Mouse (Mus musculus): ENCODE results near the gene Dgkh. TPM values are rescaled to one million over a fixed set of nuclear protein-coding genes. Genes with fewer than 3 reads are reported as not detected.
A peak's percentile ranks its signal among the peaks of the same experiment; 100 is the strongest.

Gene Dgkh
- polyA plus RNA-seq, 1 experiment from 2014 or later: 2.8 TPM

- WGBS: 85% methylated on average over 10 of the region's 10 CpGs
- no peak overlapping the region for H3K4me2 ChIP-seq (ENCODE audit: low read length)
- no peak overlapping the region for H3K9ac ChIP-seq (replicated peaks; ENCODE audit: low read depth, low read length)
- no peak overlapping the region for H3K4me3 ChIP-seq (replicated peaks; ENCODE audit: low read length)
- no peaks in the 10 kb centered on the region for H3K27me3 ChIP-seq (replicated peaks; ENCODE audit: control insufficient read depth, insufficient read depth, low read length)
- no peaks in the 10 kb centered on the region for H3K9me3 ChIP-seq (ENCODE audit: control insufficient read depth, low read length)
- H3K36me3 ChIP-seq (ENCODE audit: control insufficient read depth, insufficient read depth): no peaks in the 10 kb centered on the region
- no peak for ATAC-seq
- H3K4me1 ChIP-seq (replicated peaks; ENCODE audit: control insufficient read depth, insufficient read depth, low read length): no peaks in the 10 kb centered on the region
- no peak overlapping the region for H3K27ac ChIP-seq (ENCODE audit: low read length)
These were observed 62.6 kb downstream of the Dgkh start for GRCm38 (mm10) chr14:78669986-78670385.

DNA sequence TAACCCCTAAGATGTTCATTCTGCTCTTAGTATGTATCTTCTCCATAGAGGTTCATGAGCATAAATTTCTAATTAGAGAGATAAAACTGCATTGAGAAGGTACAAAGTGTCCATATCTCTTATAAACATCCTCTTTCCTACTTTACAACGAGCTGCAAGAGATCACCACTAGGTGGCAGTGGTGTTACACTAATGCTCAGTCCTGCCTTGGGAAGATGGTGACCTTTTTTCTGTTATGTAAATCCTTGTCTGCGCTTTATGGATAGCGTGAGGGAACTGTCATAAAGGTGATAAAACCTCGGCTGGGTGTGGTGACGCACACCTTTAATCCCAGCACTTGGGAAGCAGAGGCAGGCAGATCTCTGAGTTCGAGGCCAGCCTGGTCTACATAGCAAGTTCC is 64.3 kb downstream of the Dgkh start:
- H3K27ac ChIP-seq (ENCODE audit: low read length): no peak overlapping the region
- no peak overlapping the region for H3K9ac ChIP-seq (replicated peaks; ENCODE audit: low read depth, low read length)
- no peaks in the 10 kb centered on the region for H3K4me1 ChIP-seq (replicated peaks; ENCODE audit: control insufficient read depth, insufficient read depth, low read length)
- no peak overlapping the region for H3K4me2 ChIP-seq (ENCODE audit: low read length)
- H3K9me3 ChIP-seq (ENCODE audit: control insufficient read depth, low read length): no peaks in the 10 kb centered on the region
- H3K27me3 ChIP-seq (replicated peaks; ENCODE audit: control insufficient read depth, insufficient read depth, low read length): no peaks in the 10 kb centered on the region
- H3K36me3 ChIP-seq (ENCODE audit: control insufficient read depth, insufficient read depth): no peaks in the 10 kb centered on the region
- 19% methylated on average over 6 of the region's 6 CpGs for WGBS
- no peak overlapping the region for H3K4me3 ChIP-seq (replicated peaks; ENCODE audit: low read length)
- peak; percentile 85 for ATAC-seq

GRCm38 (mm10) chr14:78667763-78668162 is 64.8 kb downstream of the Dgkh start:
- H3K27ac ChIP-seq (ENCODE audit: low read length): no peak overlapping the region
- WGBS: 59% methylated on average over 5 of the region's 5 CpGs
- no peak overlapping the region for H3K4me3 ChIP-seq (replicated peaks; ENCODE audit: low read length)
- H3K9me3 ChIP-seq (ENCODE audit: control insufficient read depth, low read length): no peaks in the 10 kb centered on the region
- H3K4me1 ChIP-seq (replicated peaks; ENCODE audit: control insufficient read depth, insufficient read depth, low read length): no peaks in the 10 kb centered on the region
- ATAC-seq: peak; percentile 39; the same call in 1 of the 2 replicates
- H3K4me2 ChIP-seq (ENCODE audit: low read length): no peak overlapping the region
- no peak overlapping the region for H3K9ac ChIP-seq (replicated peaks; ENCODE audit: low read depth, low read length)
- H3K27me3 ChIP-seq (replicated peaks; ENCODE audit: control insufficient read depth, insufficient read depth, low read length): no peaks in the 10 kb centered on the region
- no peaks in the 10 kb centered on the region for H3K36me3 ChIP-seq (ENCODE audit: control insufficient read depth, insufficient read depth)

GRCm38 (mm10) chr14:78662641-78663040 is 69.9 kb downstream of the Dgkh start:
- WGBS: 86% methylated on average over 5 of the region's 5 CpGs
- no peaks in the 10 kb centered on the region for H3K27me3 ChIP-seq (replicated peaks; ENCODE audit: control insufficient read depth, insufficient read depth, low read length)
- ATAC-seq: no peak

GRCm38 (mm10) chr14:78661462-78661861 is 71.1 kb downstream of the Dgkh start:
- Histone ChIP-seq H3K27me3 (replicated peaks; ENCODE audit: control insufficient read depth, insufficient read depth, low read length) (no peaks in the 10 kb centered on the region), H3K36me3 (ENCODE audit: control insufficient read depth, insufficient read depth) (no peaks in the 10 kb centered on the region), H3K9ac (replicated peaks; ENCODE audit: low read depth, low read length) (no peak overlapping the region), H3K27ac (ENCODE audit: low read length) (no peak overlapping the region), H3K9me3 (ENCODE audit: control insufficient read depth, low read length) (0 out of 2 replicates have a peak, but pooled peaks cover 2% of the 10 kb centered on the region), H3K4me1 (replicated peaks; ENCODE audit: control insufficient read depth, insufficient read depth, low read length) (no peaks in the 10 kb centered on the region), H3K4me3 (replicated peaks; ENCODE audit: low read length) (no peak overlapping the region), H3K4me2 (ENCODE audit: low read length) (no peak overlapping the region)
- no peak for ATAC-seq
- WGBS: 84% methylated on average over 14 of the region's 14 CpGs

More at GRCm38 (mm10) chr14:78662641-78663040, 69.9 kb downstream of the Dgkh start:
- Histone ChIP-seq H3K36me3 (ENCODE audit: control insufficient read depth, insufficient read depth) (no peaks in the 10 kb centered on the region), H3K4me1 (replicated peaks; ENCODE audit: control insufficient read depth, insufficient read depth, low read length) (no peaks in the 10 kb centered on the region), H3K4me3 (replicated peaks; ENCODE audit: low read length) (no peak overlapping the region), H3K27ac (ENCODE audit: low read length) (no peak overlapping the region), H3K4me2 (ENCODE audit: low read length) (no peak overlapping the region), H3K9ac (replicated peaks; ENCODE audit: low read depth, low read length) (no peak overlapping the region), H3K9me3 (ENCODE audit: control insufficient read depth, low read length) (0 out of 2 replicates have a peak, but pooled peaks cover 2% of the 10 kb centered on the region)

GRCm38 (mm10) chr14:78658697-78659096 is 73.9 kb downstream of the Dgkh start:
- H3K4me3 ChIP-seq (replicated peaks; ENCODE audit: low read length): no peak overlapping the region
- H3K9ac ChIP-seq (replicated peaks; ENCODE audit: low read depth, low read length): no peak overlapping the region
- no peak for ATAC-seq
- no peaks in the 10 kb centered on the region for H3K4me1 ChIP-seq (replicated peaks; ENCODE audit: control insufficient read depth, insufficient read depth, low read length)
- no peak overlapping the region for H3K27ac ChIP-seq (ENCODE audit: low read length)
- no peak overlapping the region for H3K4me2 ChIP-seq (ENCODE audit: low read length)
- H3K36me3 ChIP-seq (ENCODE audit: control insufficient read depth, insufficient read depth): no peaks in the 10 kb centered on the region
- 99% methylated on average over 6 of the region's 6 CpGs for WGBS
- 0 out of 2 replicates have a peak, but pooled peaks cover 2% of the 10 kb centered on the region for H3K9me3 ChIP-seq (ENCODE audit: control insufficient read depth, low read length)
- H3K27me3 ChIP-seq (replicated peaks; ENCODE audit: control insufficient read depth, insufficient read depth, low read length): no peaks in the 10 kb centered on the region

GRCm38 (mm10) chr14:78656832-78657626 is 75.5 kb downstream of the Dgkh start:
- ATAC-seq: no peak
- H3K4me3 ChIP-seq (replicated peaks; ENCODE audit: low read length): no peak overlapping the region
- no peaks in the 10 kb centered on the region for H3K27me3 ChIP-seq (replicated peaks; ENCODE audit: control insufficient read depth, insufficient read depth, low read length)
- 0 out of 2 replicates have a peak, but pooled peaks cover 2% of the 10 kb centered on the region for H3K9me3 ChIP-seq (ENCODE audit: control insufficient read depth, low read length)
- H3K4me2 ChIP-seq (ENCODE audit: low read length): no peak overlapping the region
- H3K9ac ChIP-seq (replicated peaks; ENCODE audit: low read depth, low read length): no peak overlapping the region
- no peaks in the 10 kb centered on the region; the same call in 1 of the 2 replicates for H3K36me3 ChIP-seq (ENCODE audit: control insufficient read depth, insufficient read depth)
- WGBS: 84% methylated on average over 18 of the region's 18 CpGs
- no peak overlapping the region for H3K27ac ChIP-seq (ENCODE audit: low read length)
- no peaks in the 10 kb centered on the region for H3K4me1 ChIP-seq (replicated peaks; ENCODE audit: control insufficient read depth, insufficient read depth, low read length)

DNA sequence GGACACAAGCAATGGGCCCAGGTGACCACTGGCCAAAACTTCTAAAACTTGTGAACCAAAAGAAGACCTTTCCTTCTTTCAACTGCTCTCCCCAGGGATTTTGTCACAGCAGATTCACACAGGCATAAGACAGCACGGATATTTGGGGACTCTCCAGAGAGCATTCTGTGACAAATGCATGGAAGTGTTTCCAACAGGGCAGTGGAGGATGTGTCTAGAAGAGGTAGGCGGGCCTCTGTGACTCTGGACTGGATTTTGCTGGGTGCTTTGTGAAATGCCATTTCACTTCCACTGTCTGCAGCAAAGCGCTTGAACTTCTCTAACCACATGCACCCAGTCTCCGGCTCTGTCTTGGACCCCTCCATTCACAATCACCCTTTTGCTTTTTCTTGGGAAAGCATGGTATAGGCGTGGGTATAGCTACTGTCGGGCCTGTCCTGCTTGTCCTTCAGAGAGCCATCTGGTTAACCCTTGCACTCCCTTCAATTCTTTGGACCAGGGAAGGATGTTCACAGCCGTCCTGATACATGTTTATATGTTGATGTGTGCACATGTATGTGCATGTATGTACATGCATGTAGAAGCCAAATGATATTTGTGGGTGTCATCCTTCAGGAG is 77.5 kb downstream of the Dgkh start:
- H3K27me3 ChIP-seq (replicated peaks; ENCODE audit: control insufficient read depth, insufficient read depth, low read length): no peaks in the 10 kb centered on the region
- no peak overlapping the region for H3K4me3 ChIP-seq (replicated peaks; ENCODE audit: low read length)
- 87% methylated on average over 7 of the region's 7 CpGs for WGBS
- H3K9me3 ChIP-seq (ENCODE audit: control insufficient read depth, low read length): no peaks in the 10 kb centered on the region
- no peak for ATAC-seq
- H3K4me1 ChIP-seq (replicated peaks; ENCODE audit: control insufficient read depth, insufficient read depth, low read length): no peaks in the 10 kb centered on the region
- no peaks in the 10 kb centered on the region; the same call in 1 of the 2 replicates for H3K36me3 ChIP-seq (ENCODE audit: control insufficient read depth, insufficient read depth)
- H3K27ac ChIP-seq (ENCODE audit: low read length): no peak overlapping the region
- no peak overlapping the region for H3K9ac ChIP-seq (replicated peaks; ENCODE audit: low read depth, low read length)
- H3K4me2 ChIP-seq (ENCODE audit: low read length): no peak overlapping the region

- no peaks in the 10 kb centered on the region for H3K4me1 ChIP-seq (replicated peaks; ENCODE audit: control insufficient read depth, insufficient read depth, low read length)
- no peaks in the 10 kb centered on the region for H3K27me3 ChIP-seq (replicated peaks; ENCODE audit: control insufficient read depth, insufficient read depth, low read length)
- no peaks in the 10 kb centered on the region; the same call in 1 of the 2 replicates for H3K36me3 ChIP-seq (ENCODE audit: control insufficient read depth, insufficient read depth)
- 66% methylated on average over 10 of the region's 10 CpGs for WGBS
- H3K4me2 ChIP-seq (ENCODE audit: low read length): no peak overlapping the region
- H3K9ac ChIP-seq (replicated peaks; ENCODE audit: low read depth, low read length): no peak overlapping the region
- H3K9me3 ChIP-seq (ENCODE audit: control insufficient read depth, low read length): no peaks in the 10 kb centered on the region
- ATAC-seq: no peak
- no peak overlapping the region for H3K4me3 ChIP-seq (replicated peaks; ENCODE audit: low read length)
- no peak overlapping the region for H3K27ac ChIP-seq (ENCODE audit: low read length)
These were observed 78.4 kb downstream of the Dgkh start for GRCm38 (mm10) chr14:78654196-78654595.

Data from forebrain, embryonic 16.5 days (tissue).